Mouse (Mus musculus) common myeloid progenitor, adult 5-6 weeks (primary cell): ENCODE measurements at regions not wholly inside any gene's neighbourhood (a gene's known extent, or its start where the extent isn't known, plus 50 kb on each side); places are given as distances from the start of the nearest gene placed in this dataset.

Experiments used
- ATAC-seq: replicated peaks from 2 replicates; pipeline ENCODE4 v1.8.0; 2016; ENCODE audit warnings: low read depth, mild to moderate bottlenecking, moderate TSS enrichment, inconsistent platforms; ENCODE audit not compliant: poor library complexity, severe bottlenecking

- no peak for ATAC-seq
These were observed 96.6 kb upstream of the Sulf2 start for GRCm38 (mm10) chr2:166252107-166252506.

DNA sequence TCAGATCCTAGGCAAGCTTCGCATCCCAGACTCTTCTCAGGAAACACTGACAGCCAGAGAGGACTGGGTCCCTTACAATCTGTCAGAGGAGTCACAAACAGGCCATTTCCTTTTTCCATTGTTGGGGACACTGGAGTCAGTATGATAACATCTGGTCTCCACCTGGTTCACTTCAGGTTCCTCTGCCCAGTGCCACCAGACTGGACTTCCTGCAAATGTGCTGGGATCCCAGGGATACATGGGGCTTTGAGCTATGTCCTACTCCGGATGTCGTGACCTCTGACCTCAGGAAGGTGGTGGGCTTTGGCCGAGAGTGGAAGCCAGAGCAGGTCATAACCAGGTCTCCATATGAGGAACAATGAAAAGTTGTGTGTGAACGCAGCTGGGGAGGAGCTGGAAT, 96.0 kb upstream of the Sulf2 start:
- ATAC-seq, result no peak

DNA sequence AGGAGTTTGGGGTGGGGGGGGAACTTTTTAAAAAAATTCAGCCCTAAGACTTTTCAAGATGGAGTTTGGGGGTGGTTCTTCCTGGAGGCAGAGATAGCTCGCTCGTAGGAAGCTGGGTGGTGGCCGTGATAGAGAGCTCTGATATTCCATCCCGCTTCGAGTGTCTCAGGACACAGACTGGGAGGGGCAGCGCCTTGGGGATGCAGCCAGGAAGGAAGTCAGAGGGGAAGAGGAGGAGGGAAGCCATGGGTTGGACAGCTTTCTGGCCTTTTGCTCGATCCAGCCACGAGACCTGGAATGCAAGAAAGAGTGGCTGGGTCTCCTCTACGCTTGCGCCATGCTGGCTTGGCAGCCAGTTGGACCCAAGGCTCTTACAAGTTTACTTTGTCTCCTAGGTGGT, 95.1 kb upstream of the Sulf2 start:
- no peak for ATAC-seq

- ATAC-seq, result no peak
These were observed 94.0 kb upstream of the Sulf2 start for GRCm38 (mm10) chr2:166249338-166249950.

DNA sequence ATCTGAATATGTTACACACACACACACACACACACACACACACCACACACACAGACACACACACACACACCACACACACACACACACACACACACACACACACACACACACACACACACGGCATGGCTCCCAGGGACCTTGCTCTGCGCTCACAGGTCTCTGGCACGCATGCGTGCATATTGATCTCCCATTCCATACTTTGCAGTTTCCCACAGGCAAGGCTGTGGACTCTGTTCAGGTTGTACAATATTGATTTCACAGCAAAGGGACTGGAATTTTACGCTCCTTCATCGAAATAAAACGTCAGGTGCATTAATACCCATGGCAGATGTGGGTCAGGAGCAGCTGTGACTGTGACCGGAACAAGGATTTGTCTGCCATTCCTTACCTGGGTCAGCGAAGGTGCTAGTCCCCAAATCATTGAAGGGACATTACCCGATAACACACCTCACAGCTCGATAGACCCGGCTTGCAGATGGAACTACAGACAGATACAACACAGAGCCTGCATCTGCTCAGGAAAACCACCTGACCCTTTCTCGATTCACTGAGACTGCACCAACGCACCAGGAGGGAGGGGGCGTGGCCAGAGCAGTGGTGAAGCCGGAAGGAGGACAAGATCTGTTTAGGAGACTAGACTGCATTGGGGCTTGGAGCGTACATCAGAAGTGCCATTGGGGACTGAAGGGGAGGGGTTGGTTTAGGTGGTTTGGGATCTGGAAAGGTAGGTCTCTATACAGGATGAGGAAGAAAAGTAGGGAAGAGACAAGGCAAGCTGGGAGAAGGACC, 91.1 kb upstream of the Sulf2 start:
- ATAC-seq, result peak; percentile 60

DNA sequence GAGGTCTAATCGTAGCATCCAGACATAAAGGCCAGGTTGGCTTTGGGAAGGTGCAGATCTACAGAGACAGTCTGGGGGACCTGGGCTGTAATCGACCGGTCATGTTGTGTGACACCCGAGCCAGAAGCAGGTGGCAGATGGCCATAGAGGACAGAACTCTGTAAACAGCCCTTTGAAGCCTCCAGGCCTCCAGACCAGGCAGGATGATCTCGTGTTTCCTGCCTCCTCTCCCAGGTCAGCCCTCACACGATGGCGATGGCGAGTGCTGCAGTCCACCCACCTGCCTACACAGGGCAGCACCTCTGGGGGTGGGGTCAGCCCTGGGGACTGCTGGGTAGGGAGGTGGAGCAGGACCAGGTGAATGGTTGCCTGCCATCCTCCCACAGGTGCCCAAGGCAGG, 89.8 kb upstream of the Sulf2 start:
- ATAC-seq, result no peak

DNA sequence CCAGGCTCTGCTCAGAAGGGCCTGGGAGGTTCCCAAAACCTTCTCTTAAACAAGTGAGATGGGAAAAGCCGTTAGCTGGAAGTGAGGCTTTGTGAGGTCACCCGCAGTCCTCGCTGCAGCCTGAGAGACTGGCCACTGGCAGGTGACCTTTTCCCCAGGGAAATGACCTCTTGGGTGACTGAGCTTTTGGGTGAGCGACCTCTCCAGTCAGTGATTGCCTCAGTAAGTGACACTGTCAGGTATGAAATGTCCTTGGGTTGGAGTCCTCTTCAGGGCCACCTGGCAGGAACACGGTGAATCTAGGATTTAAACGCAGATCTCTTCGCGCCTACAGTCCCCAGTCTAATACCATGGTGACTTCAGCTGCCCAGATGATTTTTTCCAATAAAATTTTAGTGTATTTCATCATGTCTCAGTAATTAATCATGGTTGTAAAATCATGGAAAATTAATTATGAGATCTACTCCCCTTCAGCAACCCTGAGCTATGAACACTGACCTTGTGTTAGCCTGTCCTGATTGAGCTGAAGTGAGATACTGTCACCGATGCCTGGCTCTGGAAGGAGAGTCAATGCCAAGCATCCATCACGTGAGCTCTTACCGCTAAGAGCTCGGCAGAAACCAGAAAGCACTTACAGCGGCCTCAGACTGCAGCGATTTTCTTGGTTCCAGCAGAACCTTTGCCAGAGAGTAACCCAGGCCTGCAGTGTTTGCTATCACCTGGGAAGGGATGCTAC, 87.5 kb upstream of the Sulf2 start:
- ATAC-seq, result no peak

DNA sequence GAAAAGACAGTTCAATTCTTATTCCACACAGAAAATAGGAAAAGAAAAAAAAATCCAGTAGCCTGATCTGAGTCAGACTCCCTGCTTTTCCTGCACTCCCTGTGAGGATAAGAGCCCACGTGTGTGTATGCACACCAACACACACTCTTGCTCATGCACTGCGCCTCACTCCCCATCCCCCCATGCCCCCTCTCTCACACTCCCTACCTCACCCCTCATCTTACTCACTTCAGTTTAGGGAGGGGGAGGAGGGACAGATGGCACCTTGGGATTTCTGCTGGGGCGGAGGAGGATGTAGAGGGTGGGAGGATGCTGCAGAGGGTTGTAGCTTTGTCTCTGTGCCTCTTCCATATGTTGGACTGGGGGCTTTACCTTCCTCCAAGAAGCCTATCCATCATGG, 85.8 kb upstream of the Sulf2 start:
- no peak for ATAC-seq

DNA sequence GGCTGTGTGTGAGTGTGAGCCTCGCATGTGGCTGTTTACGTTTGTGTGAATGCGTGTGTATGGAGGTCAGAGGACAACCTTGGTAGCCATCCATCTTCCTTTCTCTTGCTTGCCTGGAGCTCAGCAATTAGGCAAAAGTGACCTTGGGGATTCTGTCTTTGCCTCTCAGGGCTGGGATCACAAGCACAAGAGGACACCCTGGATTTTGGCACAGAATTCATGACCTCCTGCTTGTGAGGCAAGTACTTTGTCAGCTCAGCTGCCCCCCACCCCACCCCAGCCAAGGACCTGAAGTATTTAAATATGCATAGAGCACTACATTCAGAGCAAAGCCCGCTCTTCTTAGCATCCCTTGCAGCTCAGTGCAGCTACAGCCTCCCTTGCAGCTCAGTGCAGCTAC, 84.6 kb upstream of the Sulf2 start:
- ATAC-seq, result no peak

DNA sequence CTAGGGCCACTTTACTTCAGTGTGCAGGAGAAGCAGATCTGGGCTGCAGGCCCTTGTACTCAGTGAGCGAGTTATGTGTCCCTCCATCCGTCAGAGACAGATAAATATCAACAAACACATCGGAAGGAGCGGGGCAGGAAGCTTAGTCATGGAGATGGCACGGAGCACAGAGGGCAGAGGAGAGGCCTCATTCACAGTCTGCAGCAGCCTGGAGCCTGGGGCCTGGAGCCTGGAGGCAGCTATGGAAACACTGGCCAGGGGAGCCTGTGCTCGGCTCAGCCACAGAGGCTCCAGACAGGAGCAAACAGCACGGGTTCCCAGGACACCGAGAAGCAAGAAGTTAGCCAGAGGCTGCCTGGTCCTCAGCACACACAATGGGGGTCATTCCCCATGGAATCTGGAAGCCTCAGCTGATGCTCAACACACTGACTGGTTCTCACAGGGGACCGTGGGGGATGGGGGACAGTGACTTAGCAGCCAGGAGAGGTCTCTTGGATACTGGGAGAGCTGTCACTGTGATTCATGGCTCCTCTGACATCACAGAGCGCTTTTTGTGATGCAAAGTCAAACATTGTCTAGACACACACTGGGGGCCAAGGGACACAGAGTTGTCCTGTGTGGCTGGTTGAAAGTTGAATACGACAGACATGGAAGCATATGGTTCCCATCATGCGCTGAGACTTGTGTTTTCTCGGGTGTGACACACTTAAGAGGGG, 82.2 kb upstream of the Sulf2 start:
- ATAC-seq, result no peak

- ATAC-seq, result no peak
These were observed 80.6 kb upstream of the Sulf2 start for GRCm38 (mm10) chr2:166236102-166236501.

DNA sequence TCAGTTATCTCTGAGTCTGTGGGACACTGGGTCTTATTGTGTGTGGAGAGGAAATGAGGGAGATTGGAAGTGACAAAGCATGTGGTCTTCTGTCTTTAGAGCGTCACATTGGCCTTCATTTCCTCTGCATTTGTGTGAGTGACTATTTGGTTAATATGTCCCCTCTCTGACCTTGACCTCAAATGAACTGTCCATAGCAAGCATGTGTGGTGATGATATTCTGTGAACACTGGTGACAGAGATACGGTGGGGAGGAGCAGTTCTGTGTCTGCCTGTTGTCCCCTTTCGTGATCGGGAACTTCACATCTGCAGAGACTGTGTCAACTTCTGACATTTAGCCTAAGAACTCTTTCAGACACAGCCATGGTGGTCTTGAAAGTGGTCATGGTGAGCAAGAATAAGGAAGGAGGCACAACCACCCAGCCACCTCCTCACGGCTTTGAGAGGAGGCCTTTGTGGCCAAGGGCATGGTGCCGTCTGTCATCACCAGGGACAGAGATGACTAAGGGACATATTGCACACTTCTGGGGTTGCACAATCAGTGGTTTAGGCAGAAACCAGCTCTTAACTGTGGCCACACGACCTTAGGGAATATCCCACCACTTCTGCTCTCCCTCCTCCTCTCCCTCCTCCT, 79.2 kb upstream of the Sulf2 start:
- ATAC-seq, result peak; percentile 94

DNA sequence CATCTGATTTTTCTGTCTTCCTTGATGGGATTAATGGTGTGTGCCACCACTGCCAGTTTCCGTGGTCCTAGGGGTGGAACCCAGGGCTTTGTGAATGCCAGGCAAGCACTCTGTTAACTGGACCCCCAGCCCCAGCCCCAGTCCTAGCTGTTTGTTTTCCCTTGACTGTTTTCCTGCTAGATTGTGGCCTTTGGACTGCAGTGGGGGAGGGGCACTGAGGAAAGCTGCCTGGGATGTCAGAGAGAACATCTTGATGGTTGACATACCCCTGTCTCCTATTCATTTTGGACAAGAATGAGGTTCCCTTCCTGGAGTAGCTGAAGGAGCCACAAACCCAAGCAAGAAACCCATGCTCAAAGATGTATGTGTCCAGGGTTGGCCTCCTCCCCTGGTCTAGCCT, 77.8 kb upstream of the Sulf2 start:
- no peak for ATAC-seq

GRCm38 (mm10) chr2:166232376-166232775, 76.9 kb upstream of the Sulf2 start:
- ATAC-seq, result no peak

- no peak for ATAC-seq
These were observed 75.2 kb upstream of the Sulf2 start for GRCm38 (mm10) chr2:166230617-166231016.

- ATAC-seq, result no peak
These were observed 72.9 kb upstream of the Sulf2 start for GRCm38 (mm10) chr2:166228356-166228755.

DNA sequence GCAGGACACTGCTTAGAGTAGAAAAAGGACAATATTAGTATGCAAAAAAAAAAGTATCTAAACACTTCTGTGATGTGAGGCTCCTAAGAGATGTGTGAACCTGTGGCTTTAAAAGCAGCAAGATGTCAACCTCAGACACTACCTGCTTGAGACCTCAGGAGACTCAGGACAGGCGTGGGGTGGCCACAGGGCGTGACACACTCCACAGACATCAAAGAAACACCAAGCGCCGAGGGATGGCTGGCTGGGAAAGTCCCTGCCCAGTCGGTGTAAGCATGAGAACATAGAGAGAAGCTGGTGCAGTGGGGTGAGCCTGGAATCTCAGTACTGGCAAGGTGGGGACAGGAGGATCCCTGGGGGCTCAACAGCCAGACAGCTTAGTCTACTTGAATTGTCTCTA, 72.0 kb upstream of the Sulf2 start:
- ATAC-seq, result no peak

DNA sequence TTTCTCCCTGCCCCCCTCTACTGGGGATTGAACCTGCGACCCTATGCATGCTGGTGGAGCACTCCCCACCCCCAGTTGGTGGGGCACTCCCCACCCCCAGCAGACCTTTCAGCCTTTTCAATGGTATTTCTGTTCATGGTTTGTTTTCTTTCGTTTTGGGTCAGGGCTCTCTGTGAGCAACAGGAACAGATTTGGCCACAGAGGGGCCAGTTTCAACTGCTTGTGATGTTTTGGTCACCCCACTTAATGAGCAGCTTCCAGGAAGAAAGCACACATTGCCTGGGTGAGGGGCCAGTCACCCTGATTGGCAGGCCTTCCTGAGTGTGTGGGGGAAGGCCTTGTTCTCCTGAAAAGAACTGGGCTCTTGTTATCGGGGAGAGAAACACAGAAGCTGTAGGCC, 71.5 kb upstream of the Sulf2 start:
- ATAC-seq, result no peak

- no peak for ATAC-seq
These were observed 70.9 kb upstream of the Sulf2 start for GRCm38 (mm10) chr2:166226331-166226730.

- ATAC-seq, result no peak
These were observed 69.9 kb upstream of the Sulf2 start for GRCm38 (mm10) chr2:166225354-166225753.
